Comparison of ENCODE assay signal across 8 mouse cellular contexts in the genomic region with DNA sequence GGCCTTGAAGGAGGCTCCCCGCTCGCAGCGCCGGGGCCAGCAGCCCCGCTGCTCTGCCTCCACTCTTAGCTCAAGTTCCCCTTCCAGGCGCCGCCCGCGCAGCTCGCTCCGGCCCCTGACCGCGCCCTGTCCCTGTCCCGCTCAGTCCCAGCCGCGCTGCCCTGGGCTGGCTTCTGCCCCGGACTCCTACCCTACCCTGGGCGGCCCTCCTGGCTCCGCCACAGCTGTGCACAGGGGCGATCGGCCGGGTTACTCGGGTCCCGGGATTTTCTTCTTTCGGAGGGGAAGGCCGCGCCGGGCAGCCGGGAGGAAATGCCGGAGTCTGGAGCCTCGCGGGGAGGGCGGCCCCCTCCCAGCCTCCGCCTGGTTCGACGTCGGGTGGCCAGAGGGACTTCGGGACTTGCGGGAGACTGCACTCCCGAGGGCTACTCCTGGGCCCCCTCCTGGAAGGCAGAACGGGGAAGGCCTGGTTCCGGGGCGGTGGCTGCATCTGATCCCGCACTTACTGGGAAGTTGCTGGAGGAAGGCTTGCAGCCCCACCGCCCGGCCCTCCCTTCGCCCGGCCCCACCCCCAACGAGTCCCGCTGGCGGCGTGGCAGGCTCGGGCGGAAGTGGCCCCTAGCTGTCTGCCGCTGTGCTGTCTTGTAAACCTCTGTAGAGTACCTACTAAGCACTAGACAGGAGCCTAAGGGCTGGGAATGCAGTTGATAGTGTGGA. TPM values are rescaled to one million over a fixed set of nuclear protein-coding genes. Genes with fewer than 3 reads are reported as not detected.
A peak's percentile ranks its signal among the peaks of the same experiment; 100 is the strongest.
DNase-seq lines count a peak whose midpoint lies in the region; ATAC-seq and TF ChIP-seq lines count a peak whose summit lies in the region.

A gene (minus strand): TSS at position 545 of the 717 bp plus-strand sequence.

- under 1% methylated on average over 50 of the region's 55 CpGs for WGBS in embryonic facial prominence, embryonic 15.5 days
- 1% methylated on average over 53 of the region's 55 CpGs for WGBS in heart, embryonic 14.5 days
- WGBS in kidney, embryonic 16.5 days = 0% methylated on average over 53 of the region's 55 CpGs
- under 1% methylated on average over 55 of the region's 55 CpGs for whole genome bisulfite sequencing in lung, adult 2 months
- under 1% methylated on average over 55 of the region's 55 CpGs for WGBS in neural tube, embryonic 12.5 days

- peak; percentile 85 for ATAC-seq in embryonic facial prominence, embryonic 15.5 days (ENCODE audit: insufficient number of reproducible peaks, low FRiP score, low TSS enrichment, low read depth)
- peak; percentile 77 for ATAC-seq in heart, embryonic 14.5 days (ENCODE audit: insufficient number of reproducible peaks, insufficient read depth, low FRiP score, low read depth)
- peak; percentile 93 for ATAC-seq in kidney, embryonic 16.5 days (ENCODE audit: low FRiP score, low TSS enrichment)
- ATAC-seq in neural tube, embryonic 12.5 days (ENCODE audit: low FRiP score, low read depth) = peak; percentile 83

- no peaks in the 10 kb centered on the region for H3K9me3 ChIP-seq in embryonic facial prominence, embryonic 15.5 days (replicated peaks)
- H3K9me3 ChIP-seq in heart, embryonic 14.5 days (ENCODE audit: control insufficient read depth, low read length) = no peaks in the 10 kb centered on the region
- no peaks in the 10 kb centered on the region for H3K9me3 ChIP-seq in kidney, embryonic 16.5 days (ENCODE audit: low read length)
- H3K9me3 ChIP-seq in neural tube, embryonic 12.5 days = no peaks in the 10 kb centered on the region

- peak within 1 kb of the TSS; percentile 91 for H3K27ac ChIP-seq in embryonic facial prominence, embryonic 15.5 days (replicated peaks)
- H3K27ac ChIP-seq in heart, embryonic 14.5 days (replicated peaks in 1 of 2; ENCODE audit: control insufficient read depth in 1 of 2, insufficient read depth in 1 of 2, low read depth in 2 of 2, low read length in 2 of 2) = peak within 1 kb of the TSS; percentile 74 to 89
- H3K27ac ChIP-seq in kidney, embryonic 16.5 days (ENCODE audit: low read length) = peak within 1 kb of the TSS; percentile 92
- no peak within 1 kb of the TSS for H3K27ac ChIP-seq in neural tube, embryonic 12.5 days

- peak within 1 kb of the TSS; percentile 71 for H3K4me2 ChIP-seq in embryonic facial prominence, embryonic 15.5 days (replicated peaks)
- H3K4me2 ChIP-seq in heart, embryonic 14.5 days (ENCODE audit: low read length) = peak within 1 kb of the TSS; percentile 89
- peak within 1 kb of the TSS; percentile 78 for H3K4me2 ChIP-seq in kidney, embryonic 16.5 days (replicated peaks; ENCODE audit: low read depth, low read length)
- peak within 1 kb of the TSS; percentile 86 for H3K4me2 ChIP-seq in neural tube, embryonic 12.5 days (replicated peaks)

- DNase-seq in right cerebral cortex, adult 18-20 months = peak; percentile 9
- DNase-seq in right cerebral cortex, postnatal 36 days (ENCODE audit: low spot score in 2 of 2) = no peak
- DNase-seq in lung, adult 2 months = peak; percentile 86
- peak; percentile 63 for DNase-seq in testis, postnatal 14 days (ENCODE audit: low spot score)

- H3K4me1 ChIP-seq in embryonic facial prominence, embryonic 15.5 days = peaks cover 41% of the 10 kb centered on the region
- peaks cover 4 to 33% of the 10 kb centered on the region in 2 experiments for H3K4me1 ChIP-seq in heart, embryonic 14.5 days (ENCODE audit: control insufficient read depth in 2 of 2, insufficient read depth in 2 of 2, low read length in 2 of 2)
- peaks cover 34% of the 10 kb centered on the region for H3K4me1 ChIP-seq in kidney, embryonic 16.5 days (ENCODE audit: insufficient read depth, low read length)
- H3K4me1 ChIP-seq in lung, adult 2 months (ENCODE audit: control insufficient read depth, insufficient read depth, low read length) = peaks cover 14% of the 10 kb centered on the region
- peaks cover 19% of the 10 kb centered on the region for H3K4me1 ChIP-seq in neural tube, embryonic 12.5 days

- H3K4me3 ChIP-seq in embryonic facial prominence, embryonic 15.5 days (replicated peaks) = peak within 1 kb of the TSS; percentile 72
- peak within 1 kb of the TSS; percentile 76 to 83 for H3K4me3 ChIP-seq in heart, embryonic 14.5 days (ENCODE audit: control insufficient read depth in 1 of 2, insufficient read depth in 1 of 2, low read depth in 1 of 2, low read length in 2 of 2)
- peak within 1 kb of the TSS; percentile 81 for H3K4me3 ChIP-seq in kidney, embryonic 16.5 days (ENCODE audit: low read length)
- peak within 1 kb of the TSS; percentile 93 for H3K4me3 ChIP-seq in lung, adult 2 months (replicated peaks; ENCODE audit: extremely low read depth, low read depth, low read length)
- peak within 1 kb of the TSS; percentile 52 for H3K4me3 ChIP-seq in neural tube, embryonic 12.5 days

- TF ChIP-seq CTCF in lung, adult 2 months (IDR thresholded peaks at IDR 0.05; ENCODE audit: insufficient read depth, low read length) = no peak

- peak within 1 kb of the TSS; percentile 78 for H3K9ac ChIP-seq in embryonic facial prominence, embryonic 15.5 days
- peak within 1 kb of the TSS; percentile 93 for H3K9ac ChIP-seq in heart, embryonic 14.5 days (ENCODE audit: low read length)
- peak within 1 kb of the TSS; percentile 95 for H3K9ac ChIP-seq in kidney, embryonic 16.5 days (replicated peaks; ENCODE audit: low read length)
- H3K9ac ChIP-seq in neural tube, embryonic 12.5 days = peak within 1 kb of the TSS; percentile 75

- peak; percentile 84; the same call in 1 of the 2 replicates for TF ChIP-seq POLR2A in lung, adult 2 months (IDR thresholded peaks at IDR 0.05; ENCODE audit: borderline replicate concordance, extremely low read depth, low read depth, low read length)

- H3K36me3 ChIP-seq in embryonic facial prominence, embryonic 15.5 days = no peaks in the 10 kb centered on the region
- H3K36me3 ChIP-seq in heart, embryonic 14.5 days (ENCODE audit: control insufficient read depth, insufficient read depth, low read length) = peaks cover 18% of the 10 kb centered on the region
- no peaks in the 10 kb centered on the region for H3K36me3 ChIP-seq in kidney, embryonic 16.5 days (ENCODE audit: insufficient read depth, low read length)
- no peaks in the 10 kb centered on the region for H3K36me3 ChIP-seq in neural tube, embryonic 12.5 days

- H3K27me3 ChIP-seq in embryonic facial prominence, embryonic 15.5 days = peaks cover 9% of the 10 kb centered on the region; the same call in 1 of the 2 replicates
- H3K27me3 ChIP-seq in heart, embryonic 14.5 days (ENCODE audit: control insufficient read depth, insufficient read depth, low read length) = peaks cover 17% of the 10 kb centered on the region
- peaks cover 25% of the 10 kb centered on the region for H3K27me3 ChIP-seq in kidney, embryonic 16.5 days (ENCODE audit: insufficient read depth, low read length)
- H3K27me3 ChIP-seq in neural tube, embryonic 12.5 days (replicated peaks) = peaks cover 37% of the 10 kb centered on the region

RNA-seq across cellular contexts. Expression of the gene that starts here (rescaled TPM):
- 7.2 and 8.6 TPM in 2 replicates for polyA plus RNA-seq in embryonic facial prominence, embryonic 15.5 days (2015; fragmentation: Nextera tagmentation; extraction: Ambion mirVana)
- polyA plus RNA-seq in heart, embryonic 14.5 days (2014; fragmentation: Nextera tagmentation; extraction: Ambion mirVana) = 2.4 and 2.5 TPM in 2 replicates
- 3.8 and 4.7 TPM in 2 replicates for polyA plus RNA-seq in kidney, embryonic 16.5 days (2015; fragmentation: Nextera tagmentation; extraction: Ambion mirVana)
- 60.9 and 84.2 TPM in 2 replicates for polyA plus RNA-seq in lung, adult 2 months (2012; rRNA removed)
- polyA plus RNA-seq in neural tube, embryonic 12.5 days (2016; fragmentation: Nextera tagmentation; extraction: Ambion mirVana) = 2.0 and 2.4 TPM in 2 replicates

Comparison
In these comparisons a context has a peak if more than half of its experiments do, and no peak if none do; other contexts are left out.
1. DNase-seq: peak in right cerebral cortex, adult 18-20 months (single experiment), lung, adult 2 months (single experiment) and testis, postnatal 14 days (single experiment); none in right cerebral cortex, postnatal 36 days (0 of 2).
2. Peak in every context shown above with its lines, with median percentiles within 50 percentile points of each other: ATAC-seq, H3K4me2 ChIP-seq, H3K4me3 ChIP-seq and H3K9ac ChIP-seq.